Mouse (Mus musculus) large intestine, adult 2 months (tissue): ENCODE measurements around the gene Tmco5b. TPM values are rescaled to one million over a fixed set of nuclear protein-coding genes. Genes with fewer than 3 reads are reported as not detected.

Source experiments
- DNase-seq: peaks from one replicate; pipeline ENCODE4 v3.0.0-alpha.2; 2012; ENCODE audit warnings: low read depth, low spot score
- whole genome bisulfite sequencing: fragments of 180-500 bp; shearing (Covaris S2); methylation state at CpG from one replicate; pipeline ENCODE4 v1.1.7; 2018; 5-methylcytosine and 5-hydroxymethylcytosine counted together
- polyA plus RNA-seq: library from polyadenylated mRNA; depleted of rRNA; stranded (reverse); fragments of >200 nt; gene quantifications from 2 replicates; pipeline ENCODE4 v1.2.3, GENCODE M21; 2012; rRNA removed

The Tmco5b gene
- not detected in 2 replicates for polyA plus RNA-seq

DNA sequence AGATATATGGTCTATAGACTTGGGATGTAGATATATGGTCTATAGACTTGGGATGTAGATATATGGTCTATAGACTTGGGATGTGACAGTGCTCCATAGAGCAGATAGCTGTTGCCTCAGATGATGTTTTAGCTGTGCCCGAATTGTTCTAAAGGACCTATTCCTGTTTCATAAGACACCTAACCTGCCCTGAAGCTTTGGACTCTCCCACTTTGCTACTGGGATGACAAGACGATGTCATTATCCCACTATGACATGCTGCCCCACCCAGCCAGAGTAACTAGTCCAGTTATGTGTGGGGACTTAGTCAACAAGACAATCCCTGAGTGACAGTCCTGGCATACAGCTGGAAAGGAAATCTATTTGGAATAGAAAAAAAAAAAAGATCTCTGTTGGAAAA lies at the start of gene Tmco5b:
Tmco5b (plus strand) TSS at position 301 of the 400 bp plus-strand sequence.
- whole genome bisulfite sequencing, result 74% methylated on average over 2 of the region's 2 CpGs
- no peak for DNase-seq

DNA sequence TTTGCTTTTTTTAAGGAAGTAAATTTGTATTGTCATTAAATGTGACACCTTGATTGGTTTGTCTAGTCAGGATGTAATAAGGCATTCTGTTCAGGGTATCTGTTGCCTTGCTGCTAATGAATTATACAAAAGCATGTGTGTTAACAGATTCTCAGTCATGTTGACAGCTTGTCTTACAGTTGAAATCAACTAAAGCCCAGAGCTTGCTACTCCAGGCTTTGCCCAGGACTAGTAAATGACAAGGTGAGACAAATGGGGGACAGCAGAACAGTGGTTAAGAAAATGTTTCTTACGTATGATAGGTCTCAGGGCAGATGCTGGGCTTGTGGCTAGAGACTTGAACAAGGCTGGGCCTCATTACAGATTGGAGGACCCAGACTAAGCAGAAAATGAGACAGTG lies 48.5 kb upstream of the Tmco5b start:
- DNase-seq, result no peak
- 81% methylated on average over 1 of the region's 1 CpGs for WGBS

DNA sequence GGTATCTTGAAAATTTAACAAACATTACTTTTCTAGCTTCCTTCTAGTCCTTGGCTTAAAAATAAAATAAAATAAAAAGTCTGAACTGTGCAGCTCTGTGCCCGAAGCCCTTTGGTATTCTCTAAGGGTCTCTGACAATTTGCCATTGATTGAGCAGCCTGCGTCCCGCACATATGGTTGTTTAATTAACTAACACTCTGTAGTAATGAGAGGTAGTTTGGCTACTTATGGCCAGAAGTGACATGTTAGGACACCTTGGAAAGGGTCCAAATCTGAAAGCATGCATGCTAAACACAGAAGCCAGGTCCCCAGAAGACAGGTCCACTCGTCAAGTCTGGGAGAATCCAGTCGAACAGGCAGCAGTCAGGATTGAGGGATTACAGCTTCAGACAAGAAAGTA lies 46.7 kb upstream of the Tmco5b start:
- DNase-seq, result no peak
- WGBS, result 70% methylated on average over 5 of the region's 5 CpGs

DNA sequence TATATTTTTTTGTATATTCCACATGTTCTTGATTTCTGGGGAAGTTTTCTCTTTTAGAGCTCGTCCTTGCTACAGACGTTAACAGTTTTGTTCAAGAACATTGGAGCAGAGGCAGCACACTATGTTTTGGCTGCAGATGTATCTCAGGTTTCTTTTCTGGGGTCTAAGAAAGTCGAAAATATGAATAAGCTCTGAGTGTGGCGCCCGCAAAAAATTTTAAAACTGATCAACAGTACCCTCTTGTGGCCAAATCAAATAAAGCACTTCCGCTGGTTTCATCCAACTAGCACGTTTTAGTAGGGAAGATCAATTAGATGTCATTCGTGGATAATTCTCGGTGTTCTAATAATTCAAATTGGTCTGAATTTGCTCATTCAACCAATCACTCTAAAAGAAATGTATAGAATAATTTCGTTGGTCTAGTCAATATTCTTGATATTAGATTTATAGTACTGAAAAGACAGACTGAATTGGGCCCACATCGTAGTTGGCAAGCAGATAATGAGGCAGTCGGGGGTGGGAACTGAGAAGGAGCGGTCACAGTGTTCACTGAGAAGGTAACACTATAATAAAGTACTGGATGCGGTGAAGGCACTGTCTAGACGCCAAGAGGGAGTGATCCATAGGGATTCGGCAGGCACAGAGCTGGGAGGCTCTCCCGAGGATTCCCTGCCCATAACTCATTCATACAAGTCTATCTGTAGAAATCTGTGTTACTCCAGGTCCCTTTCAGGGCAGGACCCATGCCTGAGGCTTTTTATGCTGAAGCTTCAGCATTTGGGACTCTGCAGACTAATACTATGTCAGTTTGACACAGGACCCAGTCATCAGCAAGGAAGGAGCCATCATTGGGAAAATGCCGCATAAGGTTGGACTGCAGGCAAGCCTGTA lies 17.1 kb downstream of the Tmco5b start:
- 35% methylated on average over 18 of the region's 18 CpGs for WGBS
- DNase-seq, result no peak

DNA sequence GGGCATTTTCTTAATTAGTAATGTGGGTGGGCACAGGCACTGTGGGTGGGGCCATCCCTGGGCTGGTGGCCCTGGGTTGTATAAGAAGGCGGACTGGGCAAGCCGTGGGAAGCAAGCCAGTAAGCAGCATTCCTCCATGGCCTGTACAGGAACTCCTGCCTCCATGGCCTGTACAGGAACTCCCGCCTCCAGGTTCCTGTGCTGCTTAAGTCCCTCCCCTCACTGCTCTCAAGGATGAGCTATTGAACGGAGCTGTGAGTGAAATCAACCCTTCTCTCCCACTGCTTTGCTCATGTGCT lies 17.7 kb downstream of the Tmco5b start:
- 73% methylated on average over 4 of the region's 4 CpGs for WGBS
- no peak for DNase-seq

DNA sequence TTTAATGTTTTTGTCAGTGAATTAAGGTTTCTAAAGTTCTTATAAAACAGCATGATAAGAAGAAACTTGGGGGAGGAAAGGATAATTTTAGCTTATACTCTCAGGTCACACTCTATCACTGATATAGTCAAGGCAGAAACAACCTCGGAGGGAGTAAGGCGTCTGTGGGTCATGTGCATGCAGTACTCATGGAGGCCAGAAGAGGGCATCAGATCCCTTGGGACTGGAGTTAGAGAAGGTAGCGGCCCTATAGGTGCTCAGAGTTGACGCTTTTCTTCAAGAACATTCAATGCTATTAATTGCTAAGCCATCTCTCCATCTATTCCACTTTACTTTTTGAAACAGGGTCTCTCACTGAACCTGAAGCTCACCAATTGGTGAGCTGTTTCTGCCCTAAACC lies 19.8 kb downstream of the Tmco5b start:
- WGBS, result 2% methylated on average over 4 of the region's 4 CpGs
- no peak for DNase-seq

DNA sequence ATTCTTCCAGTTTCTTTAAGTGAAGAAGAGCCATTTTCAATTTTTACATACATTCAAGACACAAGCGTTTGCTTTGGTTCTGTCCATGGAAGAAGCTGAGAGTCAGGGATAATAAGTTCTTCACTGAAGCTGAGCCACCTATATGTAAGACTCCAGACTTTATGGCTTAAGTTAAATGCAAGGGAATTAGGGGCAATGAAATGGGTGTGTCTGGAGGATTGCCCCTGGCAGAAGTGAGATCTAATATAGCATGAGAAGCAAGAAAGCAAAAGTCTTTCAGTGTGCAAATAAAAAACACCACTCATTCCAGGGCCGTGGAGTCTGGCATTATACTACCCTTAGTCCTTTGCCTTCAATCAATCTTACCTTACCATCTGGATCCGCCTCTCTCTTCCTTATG lies 25.7 kb downstream of the Tmco5b start:
- WGBS, result 37% methylated on average over 3 of the region's 3 CpGs

DNA sequence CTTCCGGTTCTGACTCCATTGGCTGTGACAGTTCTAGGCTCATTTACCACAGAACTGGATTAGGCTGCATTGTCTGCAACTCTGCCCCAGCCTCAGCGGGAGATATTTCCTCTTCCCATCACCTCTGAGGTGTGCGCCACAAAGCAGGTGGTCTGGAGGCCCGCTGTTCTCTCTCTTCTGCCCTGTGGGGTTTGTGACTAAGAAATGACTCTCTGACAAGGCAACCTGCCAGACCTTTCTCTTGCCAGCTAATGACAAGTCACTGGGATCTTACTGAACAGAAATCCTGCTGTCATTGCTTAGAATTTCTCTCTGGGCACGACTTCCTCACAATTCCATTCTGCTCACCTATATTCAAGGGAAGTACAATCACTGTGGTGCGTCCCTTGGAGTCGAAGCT lies 37.5 kb downstream of the Tmco5b start:
- WGBS, result 45% methylated on average over 7 of the region's 7 CpGs
- no peak for DNase-seq

More for the DNA sequence above, 25.7 kb downstream of the Tmco5b start:
- DNase-seq, result peak; percentile 52

DNA sequence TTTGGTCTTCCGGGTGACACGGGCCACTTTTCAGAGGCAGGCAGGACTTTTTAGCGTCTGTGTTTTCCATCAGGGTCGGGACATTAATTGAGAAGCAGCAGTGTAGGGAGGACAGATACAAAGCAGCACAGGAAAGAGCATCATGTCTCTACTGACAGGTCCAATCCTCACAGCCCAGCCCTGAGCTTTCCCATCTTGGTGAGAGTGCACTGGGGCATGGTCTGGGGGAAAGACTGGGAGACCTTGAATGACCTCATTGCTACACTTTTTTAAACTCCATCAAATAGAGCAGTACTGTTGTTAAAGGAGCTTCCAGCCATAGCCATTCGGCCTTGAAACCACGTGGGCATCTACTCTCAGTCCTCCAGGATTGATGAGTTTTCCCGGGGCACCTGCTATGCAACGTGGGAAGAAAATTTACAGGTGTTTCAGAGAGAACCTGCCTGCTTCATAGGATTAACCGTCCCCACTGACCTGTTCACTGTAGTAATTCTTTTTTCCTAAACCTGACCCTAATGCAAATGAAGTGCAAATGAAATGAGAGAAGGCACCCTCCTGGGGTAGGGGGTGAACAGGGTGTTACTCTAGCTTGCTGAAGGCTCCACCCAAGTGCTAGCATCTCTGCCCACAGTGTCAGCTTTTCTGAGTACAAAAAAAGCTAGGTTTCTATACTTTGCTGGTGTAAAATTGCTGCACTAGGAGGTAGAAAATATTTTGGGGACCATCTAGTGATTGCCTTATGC lies 48.4 kb downstream of the Tmco5b start:
- WGBS, result 52% methylated on average over 9 of the region's 9 CpGs
- DNase-seq, result no peak

DNA sequence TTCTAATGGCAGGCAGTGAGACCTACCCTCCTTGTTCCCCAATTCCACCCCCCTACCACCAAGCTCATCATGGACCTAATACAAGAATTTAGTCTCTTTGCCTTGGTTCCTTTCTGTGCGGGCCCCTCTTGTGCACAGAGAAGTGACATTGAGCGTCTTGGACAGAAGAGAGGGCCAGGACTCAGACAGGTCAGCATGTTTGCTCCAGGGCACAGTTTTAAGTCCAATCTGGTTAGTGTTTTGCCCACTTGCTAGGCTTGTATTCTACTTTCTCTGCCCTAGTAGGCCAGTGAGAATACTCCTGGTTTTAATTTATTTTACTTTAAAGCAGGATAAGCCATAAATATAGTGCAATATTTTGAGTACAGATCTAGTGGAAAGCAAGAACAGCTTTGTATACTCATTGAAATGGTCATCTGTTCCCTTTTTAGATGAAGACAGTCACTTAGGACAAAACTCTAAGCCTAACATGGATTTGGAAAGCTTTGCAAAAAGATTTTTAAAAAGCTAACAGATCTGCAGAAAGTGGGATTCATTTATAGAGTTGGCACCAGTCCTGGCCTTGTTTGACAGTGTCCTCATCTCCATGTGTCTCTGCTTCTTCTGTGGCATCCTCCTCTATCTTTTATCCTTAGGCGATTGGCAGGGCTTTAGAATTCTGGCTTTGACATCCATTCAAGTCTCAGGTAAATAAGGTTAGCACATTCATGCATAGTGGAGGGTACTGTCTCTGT lies 50.2 kb downstream of the Tmco5b start:
- DNase-seq, result no peak
- WGBS, result 87% methylated on average over 3 of the region's 3 CpGs

DNA sequence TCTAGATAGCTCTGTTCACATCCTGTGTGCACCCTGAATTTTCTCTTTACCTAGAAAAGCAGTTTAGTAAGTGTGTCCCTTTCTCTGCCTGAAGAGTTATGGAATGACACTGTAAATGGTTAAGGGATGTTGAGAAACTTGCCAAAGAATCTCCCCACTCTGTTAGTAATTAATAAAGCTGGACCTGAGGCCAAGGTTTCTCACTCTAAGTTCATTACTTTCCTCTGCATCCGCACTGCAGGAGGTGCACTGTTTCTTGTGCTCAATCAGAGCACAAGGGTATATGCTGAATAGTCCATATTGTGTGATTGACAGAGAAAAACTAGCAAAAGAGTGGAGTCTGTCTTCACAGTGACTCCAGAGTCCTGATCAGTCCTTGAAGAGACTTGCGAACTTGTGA lies 59.0 kb downstream of the Tmco5b start:
- DNase-seq, result no peak
- WGBS, result 80% methylated on average over 2 of the region's 2 CpGs

Other genes starting within 250 kb of the Tmco5b start
- 0.61 and 1.1 TPM in 2 replicates for gene Ryr3, start 68.6 kb upstream of the Tmco5b start, polyA plus RNA-seq
- 3.5 and 8.8 TPM in 2 replicates for gene Fmn1, start 42.0 kb downstream of the Tmco5b start, polyA plus RNA-seq